Mouse (Mus musculus): ENCODE data around the gene Depdc1b. TPM values are rescaled to one million over a fixed set of nuclear protein-coding genes. Genes with fewer than 3 reads are reported as not detected.

The Depdc1b gene
- polyA plus RNA-seq, 1 experiment from 2014 or later: 6.9 TPM

- Histone ChIP-seq H3K9ac (no peak overlapping the region), H3K4me3 (no peak overlapping the region), H3K36me3 (peaks cover 2% of the 10 kb centered on the region; the same call in 1 of the 2 replicates), H3K4me1 (peaks cover 14% of the 10 kb centered on the region), H3K27me3 (no peaks in the 10 kb centered on the region), H3K9me3 (no peaks in the 10 kb centered on the region), H3K27ac (no peak overlapping the region), H3K4me2 (no peak overlapping the region)
- ATAC-seq (ENCODE audit: insufficient number of reproducible peaks, low FRiP score, low TSS enrichment, low read depth): no peak
- 96% methylated on average over 8 of the region's 8 CpGs for WGBS
These were observed 2.9 kb downstream of the Depdc1b start for GRCm38 (mm10) chr13:108319028-108319427.

GRCm38 (mm10) chr13:108320216-108320615, 4.1 kb downstream of the Depdc1b start:
- no peaks in the 10 kb centered on the region for H3K27me3 ChIP-seq
- H3K9me3 ChIP-seq: no peaks in the 10 kb centered on the region
- peaks cover 14% of the 10 kb centered on the region for H3K4me1 ChIP-seq
- no peak for ATAC-seq (ENCODE audit: insufficient number of reproducible peaks, low FRiP score, low TSS enrichment, low read depth)
- no peak overlapping the region for H3K27ac ChIP-seq
- 92% methylated on average over 8 of the region's 8 CpGs for WGBS
- no peak overlapping the region for H3K4me3 ChIP-seq
- no peak overlapping the region for H3K4me2 ChIP-seq
- no peak overlapping the region for H3K9ac ChIP-seq
- peaks cover 10% of the 10 kb centered on the region for H3K36me3 ChIP-seq

GRCm38 (mm10) chr13:108322466-108322865, 6.3 kb downstream of the Depdc1b start:
- no peaks in the 10 kb centered on the region for H3K4me1 ChIP-seq
- H3K27me3 ChIP-seq: no peaks in the 10 kb centered on the region
- no peak overlapping the region for H3K9ac ChIP-seq
- WGBS: 92% methylated on average over 2 of the region's 2 CpGs
- H3K27ac ChIP-seq: no peak overlapping the region
- H3K9me3 ChIP-seq: no peaks in the 10 kb centered on the region
- H3K4me2 ChIP-seq: no peak overlapping the region
- no peak overlapping the region for H3K4me3 ChIP-seq
- no peak for ATAC-seq (ENCODE audit: insufficient number of reproducible peaks, low FRiP score, low TSS enrichment, low read depth)
- H3K36me3 ChIP-seq: peaks cover 17% of the 10 kb centered on the region

GRCm38 (mm10) chr13:108323317-108323716, 7.2 kb downstream of the Depdc1b start:
- no peak for ATAC-seq (ENCODE audit: insufficient number of reproducible peaks, low FRiP score, low TSS enrichment, low read depth)
- H3K27me3 ChIP-seq: no peaks in the 10 kb centered on the region
- H3K27ac ChIP-seq: no peak overlapping the region
- WGBS: 83% methylated on average over 2 of the region's 2 CpGs
- H3K4me3 ChIP-seq: no peak overlapping the region
- H3K9me3 ChIP-seq: no peaks in the 10 kb centered on the region
- H3K36me3 ChIP-seq: peaks cover 17% of the 10 kb centered on the region
- no peak overlapping the region for H3K9ac ChIP-seq
- H3K4me2 ChIP-seq: no peak overlapping the region
- H3K4me1 ChIP-seq: no peaks in the 10 kb centered on the region

- Histone ChIP-seq H3K9ac (no peak overlapping the region), H3K4me3 (no peak overlapping the region), H3K4me2 (no peak overlapping the region), H3K36me3 (peaks cover 17% of the 10 kb centered on the region), H3K9me3 (no peaks in the 10 kb centered on the region), H3K27ac (no peak overlapping the region), H3K4me1 (no peaks in the 10 kb centered on the region), H3K27me3 (no peaks in the 10 kb centered on the region)
- no peak for ATAC-seq (ENCODE audit: insufficient number of reproducible peaks, low FRiP score, low TSS enrichment, low read depth)
- 80% methylated on average over 22 of the region's 22 CpGs for WGBS
These were observed 8.0 kb downstream of the Depdc1b start for GRCm38 (mm10) chr13:108323866-108324829.

- Histone ChIP-seq H3K4me2 (no peak overlapping the region), H3K4me1 (no peaks in the 10 kb centered on the region), H3K36me3 (peaks cover 17% of the 10 kb centered on the region), H3K27me3 (no peaks in the 10 kb centered on the region), H3K9me3 (no peaks in the 10 kb centered on the region), H3K9ac (no peak overlapping the region), H3K27ac (no peak overlapping the region), H3K4me3 (no peak overlapping the region)
- 85% methylated on average over 5 of the region's 5 CpGs for WGBS
- no peak for ATAC-seq (ENCODE audit: insufficient number of reproducible peaks, low FRiP score, low TSS enrichment, low read depth)
These were observed 9.7 kb downstream of the Depdc1b start for GRCm38 (mm10) chr13:108325871-108326270.

- no peaks in the 10 kb centered on the region for H3K9me3 ChIP-seq
- no peak overlapping the region for H3K4me3 ChIP-seq
- no peaks in the 10 kb centered on the region for H3K4me1 ChIP-seq
- H3K9ac ChIP-seq: no peak overlapping the region
- no peak overlapping the region for H3K27ac ChIP-seq
- WGBS: 86% methylated on average over 10 of the region's 10 CpGs
- no peak overlapping the region for H3K4me2 ChIP-seq
- ATAC-seq (ENCODE audit: insufficient number of reproducible peaks, low FRiP score, low TSS enrichment, low read depth): no peak
- H3K27me3 ChIP-seq: no peaks in the 10 kb centered on the region
- H3K36me3 ChIP-seq: peaks cover 17% of the 10 kb centered on the region
These were observed 10.2 kb downstream of the Depdc1b start for GRCm38 (mm10) chr13:108326351-108326750.

GRCm38 (mm10) chr13:108327047-108327446, 10.9 kb downstream of the Depdc1b start:
- H3K4me3 ChIP-seq: no peak overlapping the region
- WGBS: 91% methylated on average over 7 of the region's 7 CpGs
- no peaks in the 10 kb centered on the region for H3K4me1 ChIP-seq
- no peak for ATAC-seq (ENCODE audit: insufficient number of reproducible peaks, low FRiP score, low TSS enrichment, low read depth)
- H3K27ac ChIP-seq: no peak overlapping the region
- H3K9me3 ChIP-seq: no peaks in the 10 kb centered on the region
- H3K27me3 ChIP-seq: no peaks in the 10 kb centered on the region
- H3K9ac ChIP-seq: no peak overlapping the region
- H3K36me3 ChIP-seq: peaks cover 17% of the 10 kb centered on the region
- no peak overlapping the region for H3K4me2 ChIP-seq

GRCm38 (mm10) chr13:108328406-108329180, 12.5 kb downstream of the Depdc1b start:
- Histone ChIP-seq H3K27ac (no peak overlapping the region), H3K36me3 (peaks cover 18% of the 10 kb centered on the region), H3K9ac (no peak overlapping the region), H3K27me3 (no peaks in the 10 kb centered on the region), H3K4me3 (no peak overlapping the region), H3K4me1 (no peaks in the 10 kb centered on the region), H3K9me3 (no peaks in the 10 kb centered on the region), H3K4me2 (no peak overlapping the region)
- no peak for ATAC-seq (ENCODE audit: insufficient number of reproducible peaks, low FRiP score, low TSS enrichment, low read depth)
- 91% methylated on average over 21 of the region's 21 CpGs for WGBS

GRCm38 (mm10) chr13:108329693-108330092, 13.6 kb downstream of the Depdc1b start:
- WGBS: 55% methylated on average over 3 of the region's 3 CpGs
- ATAC-seq (ENCODE audit: insufficient number of reproducible peaks, low FRiP score, low TSS enrichment, low read depth): no peak
- peaks cover 15% of the 10 kb centered on the region for H3K36me3 ChIP-seq
- H3K27me3 ChIP-seq: no peaks in the 10 kb centered on the region
- H3K4me3 ChIP-seq: no peak overlapping the region
- no peaks in the 10 kb centered on the region for H3K9me3 ChIP-seq
- H3K27ac ChIP-seq: no peak overlapping the region
- no peaks in the 10 kb centered on the region for H3K4me1 ChIP-seq
- no peak overlapping the region for H3K9ac ChIP-seq
- no peak overlapping the region for H3K4me2 ChIP-seq

- H3K4me3 ChIP-seq: no peak overlapping the region
- no peak for ATAC-seq (ENCODE audit: insufficient number of reproducible peaks, low FRiP score, low TSS enrichment, low read depth)
- H3K4me2 ChIP-seq: no peak overlapping the region
- H3K27me3 ChIP-seq: no peaks in the 10 kb centered on the region
- no peaks in the 10 kb centered on the region for H3K4me1 ChIP-seq
- no peaks in the 10 kb centered on the region for H3K9me3 ChIP-seq
- 52% methylated on average over 15 of the region's 15 CpGs for WGBS
- H3K36me3 ChIP-seq: 0 out of 2 replicates have a peak, but pooled peaks cover 4% of the 10 kb centered on the region
- H3K9ac ChIP-seq: no peak overlapping the region
- no peak overlapping the region for H3K27ac ChIP-seq
These were observed 19.3 kb downstream of the Depdc1b start for GRCm38 (mm10) chr13:108335257-108336003.

All from limb, embryonic 15.5 days (tissue).